Mouse (Mus musculus): ENCODE measurements around the gene Chaf1a. TPM values are rescaled to one million over a fixed set of nuclear protein-coding genes. Genes with fewer than 3 reads are reported as not detected.
A peak's percentile ranks its signal among the peaks of the same experiment; 100 is the strongest.

Chaf1a gene
- polyA plus RNA-seq, 1 experiment from 2014 or later: 6.5 TPM

DNA sequence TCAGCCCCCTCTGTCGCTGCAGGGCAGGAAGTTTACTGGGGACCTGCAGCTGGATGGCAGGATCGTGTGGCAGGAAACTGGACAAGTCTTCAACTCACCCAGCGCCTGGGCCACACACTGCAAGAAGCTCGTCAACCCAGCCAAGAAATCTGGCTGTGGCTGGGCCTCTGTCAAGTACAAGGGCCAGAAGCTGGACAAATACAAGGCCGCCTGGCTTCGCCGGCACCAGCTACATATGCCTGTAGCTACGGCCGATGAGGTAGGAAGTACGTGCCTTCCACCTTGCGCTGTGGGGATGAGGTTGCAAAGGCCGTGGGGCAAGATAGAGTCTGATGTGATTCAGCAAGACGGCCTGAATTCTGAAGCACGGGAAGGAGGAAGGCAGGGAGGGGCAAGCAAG is 30.0 kb upstream of the Chaf1a start:
- 68% methylated on average over 14 of the region's 14 CpGs for WGBS (ENCODE audit: insufficient replicate concordance)
- peak overlapping the region; percentile 31; the same call in 1 of the 2 replicates for H3K9ac ChIP-seq (replicated peaks)
- H3K36me3 ChIP-seq (replicated peaks; ENCODE audit: insufficient read depth, low read length): peaks cover 13% of the 10 kb centered on the region
- ATAC-seq (no peak), DNase-seq (no peak)
- TF ChIP-seq CTCF (IDR thresholded peaks at IDR 0.05; ENCODE audit: low read depth) (no peak), EP300 (IDR thresholded peaks at IDR 0.05; ENCODE audit: low read depth) (no peak)
- no peak overlapping the region for H3K4me3 ChIP-seq (ENCODE audit: low read depth, low read length)
- no peak overlapping the region for H3K27ac ChIP-seq (ENCODE audit: low read depth)
- peak overlapping the region; percentile 98 for H3K4me2 ChIP-seq (ENCODE audit: low read depth, low read length)
- H3K9me3 ChIP-seq (ENCODE audit: low read length): no peaks in the 10 kb centered on the region
- peaks cover 27% of the 10 kb centered on the region for H3K4me1 ChIP-seq (ENCODE audit: insufficient read depth)
- no peaks in the 10 kb centered on the region for H3K27me3 ChIP-seq (ENCODE audit: insufficient read depth, low read length)

DNA sequence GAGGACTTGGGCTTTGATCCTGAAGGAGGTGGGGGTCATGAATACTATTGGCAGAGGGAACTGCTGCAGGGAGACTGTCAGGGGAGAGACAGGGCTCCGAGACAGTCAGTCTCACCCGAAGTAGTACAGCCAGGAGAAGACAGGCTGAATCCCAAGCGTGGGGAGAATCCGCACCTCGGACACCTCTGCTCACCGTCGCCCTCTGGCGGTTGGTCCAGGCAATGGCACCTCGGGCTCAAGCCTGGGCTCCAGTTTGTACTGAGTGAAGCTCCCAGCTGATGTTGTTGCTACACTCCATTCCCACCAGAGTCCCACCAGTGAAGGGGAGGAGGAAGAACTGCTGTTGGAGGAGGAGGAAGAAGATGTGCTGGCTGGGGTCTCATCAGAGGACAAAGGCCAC is 29.6 kb upstream of the Chaf1a start:
- Histone ChIP-seq H3K4me2 (ENCODE audit: low read depth, low read length) (peak overlapping the region; percentile 98), H3K27me3 (ENCODE audit: insufficient read depth, low read length) (no peaks in the 10 kb centered on the region), H3K4me1 (ENCODE audit: insufficient read depth) (peaks cover 26% of the 10 kb centered on the region), H3K36me3 (replicated peaks; ENCODE audit: insufficient read depth, low read length) (peaks cover 17% of the 10 kb centered on the region), H3K9ac (replicated peaks) (no peak overlapping the region), H3K9me3 (ENCODE audit: low read length) (no peaks in the 10 kb centered on the region), H3K27ac (ENCODE audit: low read depth) (no peak overlapping the region), H3K4me3 (ENCODE audit: low read depth, low read length) (no peak overlapping the region)
- 9% methylated on average over 9 of the region's 9 CpGs for WGBS (ENCODE audit: insufficient replicate concordance)
- no peak for TF ChIP-seq EP300 (IDR thresholded peaks at IDR 0.05; ENCODE audit: low read depth)
- peak; percentile 98 for TF ChIP-seq CTCF (IDR thresholded peaks at IDR 0.05; ENCODE audit: low read depth)
- no peak for ATAC-seq
- peak; percentile 88 for DNase-seq

DNA sequence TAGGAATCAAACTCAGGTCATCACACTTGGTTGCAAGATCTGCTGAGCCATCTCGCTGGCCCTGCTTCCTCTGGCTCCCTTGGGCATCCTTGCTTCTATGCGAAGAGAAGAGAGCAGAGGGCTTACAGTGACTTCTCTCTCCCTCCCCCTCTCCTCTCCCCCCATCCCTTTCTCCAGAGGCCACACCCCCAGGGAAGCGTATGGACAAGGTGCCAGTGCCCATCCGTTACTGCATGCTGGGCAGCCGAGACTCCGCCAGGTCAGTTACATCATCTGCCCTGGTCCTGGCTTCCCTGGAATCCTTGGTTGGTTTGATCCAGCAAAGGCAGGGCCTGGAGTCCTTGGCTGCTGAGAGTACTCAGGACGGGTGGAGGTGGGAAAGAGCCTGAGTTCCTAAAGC is 28.8 kb upstream of the Chaf1a start:
- Histone ChIP-seq H3K9me3 (ENCODE audit: low read length) (no peaks in the 10 kb centered on the region), H3K4me1 (ENCODE audit: insufficient read depth) (peaks cover 26% of the 10 kb centered on the region), H3K4me2 (ENCODE audit: low read depth, low read length) (no peak overlapping the region), H3K27ac (ENCODE audit: low read depth) (no peak overlapping the region), H3K36me3 (replicated peaks; ENCODE audit: insufficient read depth, low read length) (peaks cover 25% of the 10 kb centered on the region), H3K27me3 (ENCODE audit: insufficient read depth, low read length) (no peaks in the 10 kb centered on the region), H3K9ac (replicated peaks) (no peak overlapping the region), H3K4me3 (ENCODE audit: low read depth, low read length) (no peak overlapping the region)
- 85% methylated on average over 7 of the region's 7 CpGs for WGBS (ENCODE audit: insufficient replicate concordance)
- ATAC-seq (no peak), DNase-seq (no peak)
- TF ChIP-seq EP300 (IDR thresholded peaks at IDR 0.05; ENCODE audit: low read depth) (no peak), CTCF (IDR thresholded peaks at IDR 0.05; ENCODE audit: low read depth) (no peak)

DNA sequence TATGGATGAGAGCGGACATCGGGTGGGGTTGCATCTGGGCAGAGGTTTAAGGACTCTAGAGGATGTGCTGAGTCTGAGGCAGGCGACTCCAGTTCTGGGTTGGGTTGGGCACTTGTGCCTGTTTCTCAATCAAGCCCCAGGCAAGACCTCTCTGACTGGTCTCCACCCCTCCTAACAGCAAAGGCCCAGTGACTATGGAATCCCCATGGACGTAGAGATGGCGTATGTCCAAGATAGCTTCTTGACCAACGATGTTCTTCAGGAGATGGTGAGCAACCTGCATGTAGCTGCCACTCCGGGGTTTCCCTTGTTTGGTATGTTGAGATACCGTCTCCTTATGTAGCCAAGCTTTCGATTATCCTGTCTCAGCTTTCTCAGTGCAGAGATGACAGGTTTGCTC is 24.9 kb upstream of the Chaf1a start:
- Histone ChIP-seq H3K9ac (replicated peaks) (no peak overlapping the region), H3K9me3 (ENCODE audit: low read length) (no peaks in the 10 kb centered on the region), H3K4me2 (ENCODE audit: low read depth, low read length) (no peak overlapping the region), H3K27ac (ENCODE audit: low read depth) (no peak overlapping the region), H3K36me3 (replicated peaks; ENCODE audit: insufficient read depth, low read length) (peaks cover 60% of the 10 kb centered on the region), H3K4me3 (ENCODE audit: low read depth, low read length) (no peak overlapping the region), H3K4me1 (ENCODE audit: insufficient read depth) (peaks cover 6% of the 10 kb centered on the region), H3K27me3 (ENCODE audit: insufficient read depth, low read length) (no peaks in the 10 kb centered on the region)
- ATAC-seq (no peak), DNase-seq (no peak)
- 89% methylated on average over 9 of the region's 9 CpGs for WGBS (ENCODE audit: insufficient replicate concordance)
- no peak for TF ChIP-seq EP300 (IDR thresholded peaks at IDR 0.05; ENCODE audit: low read depth)
- TF ChIP-seq CTCF (IDR thresholded peaks at IDR 0.05; ENCODE audit: low read depth): no peak

DNA sequence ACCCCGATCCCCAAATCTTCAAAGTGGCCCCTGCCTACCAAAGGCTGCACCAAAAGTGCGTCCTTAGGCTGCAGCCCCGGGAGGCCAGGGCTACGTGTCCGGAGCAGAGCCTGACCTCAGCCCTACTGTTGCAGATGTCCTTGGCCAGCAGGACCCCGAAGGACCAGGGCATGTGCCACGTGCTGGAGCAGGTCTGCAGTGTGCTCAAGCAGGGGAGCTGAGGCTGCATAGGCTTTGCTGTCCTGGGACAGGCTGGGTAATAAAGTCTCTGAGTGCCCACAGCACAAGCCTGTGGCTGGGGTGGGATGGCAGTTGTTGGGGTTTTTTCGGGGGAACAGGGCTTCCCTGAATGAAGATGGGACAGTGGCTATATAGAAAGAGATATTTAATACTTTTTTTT is 23.9 kb upstream of the Chaf1a start:
- ATAC-seq: no peak
- Histone ChIP-seq H3K4me1 (ENCODE audit: insufficient read depth) (peaks cover 3% of the 10 kb centered on the region; the same call in 1 of the 2 replicates), H3K9me3 (ENCODE audit: low read length) (no peaks in the 10 kb centered on the region), H3K9ac (replicated peaks) (no peak overlapping the region), H3K27me3 (ENCODE audit: insufficient read depth, low read length) (no peaks in the 10 kb centered on the region), H3K4me3 (ENCODE audit: low read depth, low read length) (no peak overlapping the region), H3K4me2 (ENCODE audit: low read depth, low read length) (no peak overlapping the region), H3K36me3 (replicated peaks; ENCODE audit: insufficient read depth, low read length) (peaks cover 66% of the 10 kb centered on the region), H3K27ac (ENCODE audit: low read depth) (no peak overlapping the region)
- DNase-seq: no peak
- WGBS (ENCODE audit: insufficient replicate concordance): 79% methylated on average over 8 of the region's 8 CpGs
- TF ChIP-seq CTCF (IDR thresholded peaks at IDR 0.05; ENCODE audit: low read depth): no peak
- TF ChIP-seq EP300 (IDR thresholded peaks at IDR 0.05; ENCODE audit: low read depth): no peak

DNA sequence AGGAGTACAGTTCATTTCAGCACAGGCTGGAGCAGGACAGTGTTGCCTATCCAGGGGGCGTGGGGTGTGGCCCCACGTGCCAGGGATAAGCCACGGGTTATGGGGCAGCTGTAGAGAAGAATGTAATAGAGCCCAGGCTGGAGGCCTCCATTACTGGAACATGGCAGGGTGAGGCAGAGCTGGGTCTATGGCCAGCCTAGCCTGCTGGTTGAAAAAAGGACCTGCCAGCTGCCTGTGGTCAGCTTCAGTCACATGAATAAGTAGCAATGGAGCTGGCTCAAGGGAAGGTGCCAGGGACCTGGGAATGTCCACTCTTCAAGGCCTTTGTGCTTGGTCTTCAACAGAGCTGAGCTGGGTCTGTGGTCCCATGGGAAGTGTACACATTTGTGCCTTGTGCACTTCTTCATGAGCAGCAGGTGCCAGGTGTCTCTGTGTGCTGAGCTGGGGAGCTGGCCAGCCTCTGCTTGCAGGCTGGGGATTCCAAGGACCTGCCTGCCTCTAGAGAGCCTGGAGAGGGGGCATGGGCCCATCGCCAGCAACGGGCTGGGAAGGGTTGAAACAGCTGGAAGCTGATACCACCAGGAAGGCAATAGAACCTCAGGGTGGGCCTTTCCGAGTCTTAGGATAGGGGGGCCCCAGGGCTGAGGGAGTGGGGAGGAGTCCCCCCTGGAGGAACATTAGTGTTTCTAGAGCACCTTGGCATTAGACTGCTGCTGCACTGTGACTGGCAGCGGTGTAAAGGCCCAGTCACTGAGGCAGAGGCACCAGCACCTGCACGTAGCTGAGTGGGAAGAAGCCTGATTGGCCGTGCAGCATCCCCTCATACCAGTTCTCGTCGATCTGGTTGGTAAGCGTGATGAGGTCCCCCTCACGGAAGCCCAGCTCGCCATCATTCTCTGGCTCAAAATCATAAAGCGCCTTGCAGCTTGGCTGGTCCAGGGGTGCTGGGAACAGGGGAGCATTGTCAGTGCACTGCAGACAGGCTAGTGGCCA is 23.1 kb upstream of the Chaf1a start:
- WGBS (ENCODE audit: insufficient replicate concordance): 84% methylated on average over 15 of the region's 15 CpGs
- Histone ChIP-seq H3K27ac (ENCODE audit: low read depth) (no peak overlapping the region), H3K9me3 (ENCODE audit: low read length) (no peaks in the 10 kb centered on the region), H3K27me3 (ENCODE audit: insufficient read depth, low read length) (no peaks in the 10 kb centered on the region), H3K4me2 (ENCODE audit: low read depth, low read length) (no peak overlapping the region), H3K9ac (replicated peaks) (no peak overlapping the region), H3K4me1 (ENCODE audit: insufficient read depth) (peaks cover 10% of the 10 kb centered on the region; the same call in 1 of the 2 replicates), H3K36me3 (replicated peaks; ENCODE audit: insufficient read depth, low read length) (peaks cover 63% of the 10 kb centered on the region), H3K4me3 (ENCODE audit: low read depth, low read length) (no peak overlapping the region)
- ATAC-seq (no peak), DNase-seq (no peak)
- TF ChIP-seq CTCF (IDR thresholded peaks at IDR 0.05; ENCODE audit: low read depth) (no peak), EP300 (IDR thresholded peaks at IDR 0.05; ENCODE audit: low read depth) (no peak)
